Mouse (Mus musculus): ENCODE measurements around the gene Olfr543.
A peak's percentile ranks its signal among the peaks of the same experiment; 100 is the strongest.
"Not testable (repeated sequence)": the region's sequence is repeated elsewhere in the genome, so short reads cannot be mapped to it uniquely, and the experiment has no call there.

The Olfr543 gene

GRCm38 (mm10) chr7:102481579-102481978 lies at the start of gene Olfr543:
TSS of gene Olfr543 (minus strand) at chr7:102481679.
- no peak for DNase-seq

DNA sequence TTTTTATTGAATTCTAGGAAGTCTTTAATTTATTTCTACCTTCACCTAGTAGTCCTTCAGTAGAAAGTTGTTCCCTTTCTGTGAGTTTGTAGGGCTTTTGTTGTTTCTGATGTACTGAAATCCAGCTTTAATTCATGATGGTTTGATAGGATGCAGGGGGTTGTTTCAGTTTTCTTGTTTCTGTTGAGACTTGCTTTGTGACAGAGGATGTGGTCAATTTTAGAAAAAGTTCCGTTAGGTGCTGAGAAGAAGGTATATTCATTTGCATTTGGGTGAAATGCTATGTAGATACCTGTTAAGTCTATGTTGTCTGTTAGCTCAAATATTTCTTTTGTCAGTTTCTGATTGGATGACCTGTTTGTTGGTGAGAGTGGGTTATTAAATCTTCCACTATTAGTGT lies 47.6 kb upstream of the Olfr543 start:
- no peak for DNase-seq

GRCm38 (mm10) chr7:102517051-102517335 lies 35.5 kb upstream of the Olfr543 start:
- no peak for DNase-seq

- DNase-seq, result no peak
Measured at GRCm38 (mm10) chr7:102516261-102517050, 35.0 kb upstream of the Olfr543 start.

- no peak for DNase-seq
Measured at GRCm38 (mm10) chr7:102514144-102514543, 32.7 kb upstream of the Olfr543 start.

GRCm38 (mm10) chr7:102512814-102513435 lies 31.4 kb upstream of the Olfr543 start:
- peak; percentile 88 for DNase-seq

DNA sequence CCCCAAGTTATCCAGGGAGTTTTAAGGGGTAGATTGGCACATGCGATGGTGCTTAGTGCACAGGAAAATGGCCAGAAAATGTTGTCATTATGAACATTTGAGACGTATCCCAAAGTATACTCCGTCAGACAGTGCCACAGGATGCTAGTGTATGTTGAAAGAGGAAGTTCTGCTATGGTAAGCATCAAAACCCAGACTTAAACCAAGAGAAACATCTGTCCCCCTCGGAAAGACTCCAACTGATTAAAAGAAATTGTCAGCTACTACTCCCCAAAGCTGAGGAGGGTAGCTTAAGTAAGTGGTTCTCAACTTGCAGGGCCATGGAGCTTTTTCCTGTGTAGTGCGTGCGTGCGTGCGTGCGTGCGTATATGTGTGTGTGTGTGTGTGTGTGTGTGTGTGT lies 30.4 kb upstream of the Olfr543 start:
- no peak for DNase-seq

DNA sequence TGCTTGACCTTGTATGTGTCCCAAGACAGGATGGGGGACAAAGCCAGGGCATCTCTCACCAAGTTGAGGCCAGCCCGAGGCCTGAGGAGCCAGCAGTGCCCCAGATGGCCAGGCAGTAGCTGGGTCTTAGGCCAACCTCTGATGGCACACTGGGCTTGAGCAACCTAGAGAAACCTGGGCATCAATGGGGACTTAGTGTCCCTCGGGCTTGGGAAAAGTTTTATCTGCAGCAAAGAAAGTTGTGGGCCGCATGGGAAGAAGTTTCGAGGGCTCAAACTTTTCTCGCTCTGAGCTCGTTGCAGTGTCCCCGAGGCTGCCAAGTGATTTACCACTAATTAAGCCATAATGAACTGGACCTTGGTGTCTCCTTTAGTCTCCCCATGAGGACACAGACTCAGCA lies 28.2 kb upstream of the Olfr543 start:
- no peak for DNase-seq

GRCm38 (mm10) chr7:102508666-102509065 lies 27.2 kb upstream of the Olfr543 start:
- DNase-seq, result no peak

DNA sequence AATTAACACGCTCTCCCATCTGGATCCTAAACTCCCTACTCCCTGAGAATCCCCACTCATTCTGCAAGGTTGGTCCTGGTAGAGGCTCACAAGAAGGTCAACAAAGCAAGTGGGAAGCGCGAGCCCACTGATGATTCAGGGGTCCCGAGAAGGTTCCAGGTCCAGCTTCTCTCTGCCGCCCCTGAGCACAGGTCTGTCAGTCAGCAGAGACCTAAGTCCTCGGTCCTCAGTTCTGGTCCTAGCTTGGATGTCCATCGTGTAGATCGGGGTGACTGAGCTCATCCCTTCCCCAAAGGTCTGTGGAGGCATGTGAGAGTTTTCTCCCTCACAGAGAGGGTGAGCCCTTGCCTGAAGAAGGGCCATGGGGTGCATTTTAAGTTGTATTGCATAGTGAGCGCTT lies 26.6 kb upstream of the Olfr543 start:
- DNase-seq, result no peak

- peak; percentile 59 for DNase-seq
Measured at GRCm38 (mm10) chr7:102506848-102507247, 25.4 kb upstream of the Olfr543 start.

DNA sequence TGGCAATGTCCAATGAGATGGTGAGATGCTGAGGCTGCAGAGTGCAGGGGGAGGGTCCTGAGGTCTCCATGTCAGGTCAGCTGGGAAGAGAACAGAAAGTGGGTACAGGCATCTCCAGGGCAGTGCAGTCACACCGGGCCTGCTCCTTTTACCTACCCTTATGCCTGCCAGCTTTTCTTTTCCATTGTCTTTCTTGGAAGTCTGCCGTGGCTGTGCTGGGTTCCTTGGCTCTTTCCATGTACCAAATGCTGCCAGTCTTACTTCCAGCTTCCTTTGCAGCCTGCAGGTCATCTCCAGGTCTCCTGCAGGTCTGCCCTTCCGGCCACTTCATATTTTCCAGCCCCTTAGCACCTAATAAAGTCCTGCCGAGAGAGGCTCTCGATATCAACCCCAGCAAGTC lies 20.5 kb upstream of the Olfr543 start:
- DNase-seq, result no peak

DNA sequence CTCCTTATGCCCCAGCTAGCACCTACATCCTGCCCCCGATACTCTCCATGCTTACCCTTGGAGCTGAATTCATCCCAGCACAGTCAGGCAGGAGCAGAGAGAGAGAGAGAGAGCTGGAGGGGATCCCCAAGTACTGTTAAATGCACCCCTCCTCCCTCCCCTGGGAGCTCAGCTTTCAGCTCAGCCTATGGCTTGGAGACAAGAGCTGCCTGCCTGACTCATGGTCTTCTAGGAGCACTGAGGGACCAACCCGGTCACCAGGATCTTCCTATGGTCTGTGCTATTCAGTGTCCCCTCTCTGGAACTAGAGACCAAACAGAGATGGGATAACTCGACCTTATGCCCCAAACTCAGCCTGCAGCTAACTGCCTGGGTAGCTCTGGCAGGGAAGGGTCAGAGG lies 18.0 kb upstream of the Olfr543 start, which contains the start of gene Olfr545:
Gene Olfr545 (minus strand): TSS at position 101 of the 400 bp plus-strand sequence.
- DNase-seq, result no peak

DNA sequence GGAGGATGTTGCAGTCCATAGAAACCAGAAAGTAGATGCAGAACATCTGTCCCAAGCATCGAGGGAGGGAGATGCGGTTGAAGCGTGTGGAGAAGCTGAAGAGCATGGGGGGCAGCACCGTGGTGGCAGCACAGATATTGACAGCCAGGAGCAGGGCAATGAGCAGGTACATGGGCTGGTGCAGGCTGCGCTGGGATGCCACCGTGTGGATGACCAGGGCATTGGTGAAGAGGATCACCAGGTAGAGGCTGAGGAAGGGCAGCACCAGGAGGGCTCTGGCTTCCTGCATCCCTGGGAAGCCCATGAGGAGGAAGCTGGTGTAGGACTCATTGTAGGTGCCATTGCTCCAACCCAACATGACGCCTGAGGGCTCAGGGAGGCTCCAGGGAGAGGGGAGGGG lies 12.9 kb upstream of the Olfr543 start:
- DNase-seq, result not testable (repeated sequence)

DNA sequence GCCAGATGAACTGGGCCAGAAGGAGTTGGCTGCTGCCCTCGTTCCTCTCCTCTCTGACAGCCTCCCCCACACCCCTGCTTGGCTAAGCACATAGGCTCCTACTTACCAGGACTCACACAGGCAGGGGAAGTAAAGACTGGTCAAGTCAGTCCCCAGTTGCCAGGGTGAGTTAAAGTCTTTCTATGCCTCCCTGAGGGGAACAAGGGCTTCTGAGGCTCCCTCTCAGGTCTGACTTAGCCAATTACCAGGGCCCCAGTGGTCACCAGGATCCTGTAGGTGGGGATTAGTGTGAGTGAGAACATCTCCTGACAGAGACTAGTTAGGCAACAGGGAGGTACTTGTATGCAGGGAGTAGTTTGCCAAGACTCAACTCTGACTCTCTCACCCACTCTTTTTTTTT lies 6.7 kb upstream of the Olfr543 start, which contains the start of gene Olfr544:
Gene Olfr544 (minus strand): TSS at position 153 of the 400 bp plus-strand sequence.
- no peak for DNase-seq

DNA sequence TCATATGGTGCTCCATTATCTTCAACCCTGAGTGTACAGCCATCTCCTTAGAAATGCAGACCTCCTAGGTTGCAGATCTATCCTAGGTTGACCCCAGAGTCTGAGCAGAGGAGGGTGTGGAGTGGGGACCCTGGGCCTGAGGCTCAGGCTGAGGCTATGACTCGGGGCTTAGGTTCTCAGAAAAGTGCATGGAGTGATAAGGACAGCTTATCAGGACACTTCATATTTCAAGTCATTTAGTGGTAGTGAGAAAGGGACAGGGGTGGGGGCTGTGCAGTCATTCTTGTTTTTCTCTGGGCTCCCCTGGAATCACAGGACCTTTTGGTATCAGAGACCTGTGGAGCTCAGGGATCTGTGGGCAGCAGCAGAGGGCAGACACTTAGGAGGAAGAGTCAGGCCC lies 4.6 kb upstream of the Olfr543 start:
- no peak for DNase-seq

GRCm38 (mm10) chr7:102484766-102485165 lies 3.3 kb upstream of the Olfr543 start:
- not testable (repeated sequence) for DNase-seq

- DNase-seq, result no peak
Measured at GRCm38 (mm10) chr7:102483665-102484064, 2.2 kb upstream of the Olfr543 start.

GRCm38 (mm10) chr7:102480821-102481220 lies 658 bp downstream of the Olfr543 start:
- DNase-seq, result no peak

DNA sequence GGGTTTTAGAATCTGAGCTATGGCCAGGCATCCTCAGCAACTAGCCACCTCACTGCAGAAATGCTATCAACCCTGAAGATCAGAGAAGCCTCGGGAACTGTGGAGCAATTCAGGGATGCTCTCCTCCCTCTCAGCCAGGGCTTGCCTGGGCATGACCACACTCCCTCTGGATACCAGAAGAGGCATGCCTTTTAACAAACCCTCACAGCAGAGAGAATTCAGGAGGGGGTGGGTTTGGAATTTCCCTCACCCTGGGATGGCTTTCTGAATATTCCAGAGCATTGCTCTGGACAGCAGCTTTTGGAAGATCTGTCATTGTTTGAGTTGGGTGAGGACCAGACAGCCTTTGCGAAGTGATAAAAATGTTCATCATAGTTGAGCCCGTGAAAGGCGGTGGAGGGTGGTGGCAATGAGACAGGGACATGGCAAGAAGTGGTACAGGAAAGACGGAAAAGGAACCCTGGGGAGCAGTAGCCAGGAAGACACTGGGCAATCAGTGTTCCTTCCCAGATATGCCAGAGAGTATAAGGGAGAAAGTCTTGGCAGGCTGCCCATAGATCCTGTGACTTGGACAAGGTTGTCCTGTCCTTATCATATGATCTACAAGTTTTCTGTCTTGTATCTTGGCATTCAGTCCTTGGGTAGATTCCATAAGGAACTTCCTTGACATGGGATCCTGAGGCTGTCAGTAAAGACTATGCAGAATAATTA lies 2.0 kb downstream of the Olfr543 start:
- DNase-seq, result no peak

DNA sequence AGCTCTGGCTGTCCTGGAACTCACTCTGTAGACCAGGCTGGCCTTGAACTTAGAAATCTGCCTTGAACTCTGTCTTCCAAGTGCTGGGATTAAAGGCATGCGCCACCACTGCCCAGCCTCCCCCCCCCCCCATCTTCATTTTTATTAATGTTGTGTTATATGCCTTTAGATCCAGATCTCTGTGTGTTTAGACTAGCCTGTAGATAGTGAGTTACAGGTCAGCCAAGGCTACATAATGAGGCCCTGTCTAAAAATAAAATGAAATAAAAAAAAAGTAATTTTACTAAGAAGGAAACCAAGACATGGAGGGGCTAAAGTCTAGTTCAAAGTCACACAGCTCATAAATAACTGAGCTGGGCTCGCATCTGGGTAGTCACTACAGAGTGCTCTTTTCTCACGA lies 2.6 kb downstream of the Olfr543 start:
- DNase-seq, result no peak

- no peak for DNase-seq
Measured at GRCm38 (mm10) chr7:102478425-102478824, 3.1 kb downstream of the Olfr543 start.

GRCm38 (mm10) chr7:102477377-102477776 lies 4.1 kb downstream of the Olfr543 start:
- no peak for DNase-seq

GRCm38 (mm10) chr7:102476601-102477000 lies 4.9 kb downstream of the Olfr543 start:
- no peak for DNase-seq

All from right cerebral cortex, postnatal 25 days (tissue).